Mouse (Mus musculus) midbrain, embryonic 13.5 days (tissue): ENCODE results near the gene Chtop. TPM values are rescaled to one million over a fixed set of nuclear protein-coding genes. Genes with fewer than 3 reads are reported as not detected.

Experiments
- ATAC-seq: fragments of 200-750 bp; cut with Nextera tagmentation; 2 replicates; pipeline ENCODE4 v1.8.0; 2017; ENCODE audit warnings: mild to moderate bottlenecking, moderate TSS enrichment, moderate library complexity
- H3K27ac ChIP-seq: fragments of 300-500 bp; sonication (generic); 2 replicates; pipeline ENCODE4 v1.5.1; 2015; ENCODE audit warnings: inconsistent platforms, mild to moderate bottlenecking, moderate library complexity
- H3K27me3 ChIP-seq: fragments of 300-500 bp; sonication (generic); 2 replicates; pipeline ENCODE4 v1.6.1; 2015; ENCODE audit warnings: mild to moderate bottlenecking, inconsistent platforms
- H3K36me3 ChIP-seq: fragments of 300-500 bp; sonication (generic); 2 replicates; pipeline ENCODE4 v1.6.1; 2015; ENCODE audit warnings: mild to moderate bottlenecking, inconsistent platforms
- H3K4me1 ChIP-seq: fragments of 300-500 bp; sonication (generic); replicated peaks from 2 replicates; pipeline ENCODE4 v1.6.1; 2015; ENCODE audit warnings: inconsistent platforms
- H3K4me2 ChIP-seq: fragments of 300-500 bp; sonication (generic); replicated peaks from 2 replicates; pipeline ENCODE4 v1.6.1; 2015; ENCODE audit warnings: moderate library complexity, mild to moderate bottlenecking, inconsistent platforms
- H3K4me3 ChIP-seq: fragments of 300-500 bp; sonication (generic); replicated peaks from 2 replicates; pipeline ENCODE4 v1.5.1; 2015; ENCODE audit warnings: mild to moderate bottlenecking, inconsistent platforms
- H3K9ac ChIP-seq: fragments of 300-500 bp; sonication (generic); replicated peaks from 2 replicates; pipeline ENCODE4 v1.6.1; 2015; ENCODE audit warnings: mild to moderate bottlenecking, inconsistent platforms
- H3K9me3 ChIP-seq: fragments of 300-500 bp; sonication (generic); 2 replicates; pipeline ENCODE4 v1.6.1; 2016; ENCODE audit warnings: mild to moderate bottlenecking, inconsistent platforms
- WGBS: fragments of 180-500 bp; shearing (Covaris S2); methylation state at CpG from one replicate; pipeline ENCODE4 v1.1.7; 2015; 5-methylcytosine and 5-hydroxymethylcytosine counted together
- polyA plus RNA-seq: library from polyadenylated mRNA; unstranded; fragments of >200 nt; fragmentation: Nextera tagmentation; extraction: Ambion mirVana; gene quantifications from 2 replicates; pipeline ENCODE4 v1.2.1, GENCODE M21; 2015

Gene Chtop
- polyA plus RNA-seq, 1 experiment from 2014 or later = 212 TPM

- under 1% methylated on average over 45 of the region's 45 CpGs for WGBS
- Histone ChIP-seq H3K27ac (peak within 1 kb of the TSS; percentile 90), H3K4me2 (peak within 1 kb of the TSS; percentile 78), H3K4me1 (peaks cover 17% of the 10 kb centered on the region), H3K36me3 (peaks cover 33% of the 10 kb centered on the region), H3K9ac (peak within 1 kb of the TSS; percentile 87), H3K27me3 (no peaks in the 10 kb centered on the region), H3K4me3 (peak within 1 kb of the TSS; percentile 84), H3K9me3 (no peaks in the 10 kb centered on the region)
- ATAC-seq = peak; percentile 100
Measured at GRCm38 (mm10) chr3:90475831-90476611, 33.3 kb downstream of the Chtop start, which contains the start of gene Ilf2. Gene Ilf2 (plus strand): TSS chr3:90476126.

GRCm38 (mm10) chr3:90475151-90475830 is 34.0 kb downstream of the Chtop start:
- H3K27ac ChIP-seq = no peak overlapping the region
- H3K4me3 ChIP-seq = peak overlapping the region; percentile 31
- no peaks in the 10 kb centered on the region for H3K9me3 ChIP-seq
- 43% methylated on average over 16 of the region's 16 CpGs for WGBS
- 0 out of 2 replicates have a peak overlapping the region, but pooled peaks have one; percentile 29 for H3K4me2 ChIP-seq
- H3K9ac ChIP-seq = no peak overlapping the region
- peak; percentile 25; the same call in 1 of the 2 replicates for ATAC-seq
- no peaks in the 10 kb centered on the region for H3K27me3 ChIP-seq
- H3K4me1 ChIP-seq = peaks cover 17% of the 10 kb centered on the region
- peaks cover 25% of the 10 kb centered on the region for H3K36me3 ChIP-seq

GRCm38 (mm10) chr3:90472213-90472612 is 37.1 kb downstream of the Chtop start:
- Histone ChIP-seq H3K36me3 (no peaks in the 10 kb centered on the region), H3K9ac (no peak overlapping the region), H3K9me3 (no peaks in the 10 kb centered on the region), H3K27ac (no peak overlapping the region), H3K4me2 (no peak overlapping the region), H3K4me3 (no peak overlapping the region), H3K27me3 (no peaks in the 10 kb centered on the region), H3K4me1 (peaks cover 5% of the 10 kb centered on the region)
- 38% methylated on average over 3 of the region's 3 CpGs for WGBS
- no peak for ATAC-seq

DNA sequence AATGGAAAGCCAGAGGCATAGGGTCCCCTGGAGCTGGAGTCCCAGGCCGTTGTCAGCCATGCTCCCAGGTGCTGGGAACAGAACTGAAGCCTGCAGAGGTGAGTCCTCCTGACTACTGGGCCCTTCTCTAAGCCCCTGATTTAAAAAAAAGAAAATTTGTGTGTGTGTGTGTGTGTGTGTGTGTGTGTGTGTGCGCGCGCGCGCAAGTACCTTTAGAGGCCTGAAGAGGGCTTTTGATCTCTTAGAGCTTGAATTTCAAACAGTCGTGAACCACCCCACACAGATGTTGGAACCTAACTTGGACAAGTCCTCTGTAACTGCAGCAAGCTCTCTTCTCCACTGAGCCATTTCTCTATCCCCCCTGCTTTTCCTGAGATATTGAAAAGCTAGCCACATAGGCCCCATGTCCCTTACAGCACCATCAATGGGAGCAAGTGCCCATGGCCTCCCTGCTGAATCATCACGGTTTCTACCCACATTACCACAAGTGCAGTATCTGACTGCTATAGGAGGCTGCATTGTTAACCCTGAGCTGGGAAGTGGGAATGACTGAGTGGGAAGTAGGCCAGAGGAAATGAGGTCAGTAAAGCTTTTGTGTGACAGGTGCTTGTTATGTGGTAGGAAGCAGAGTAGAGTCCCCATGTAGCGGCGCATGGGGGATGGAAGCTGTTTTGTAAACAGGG is 41.5 kb downstream of the Chtop start:
- Histone ChIP-seq H3K27me3 (peaks cover 36% of the 10 kb centered on the region), H3K4me1 (peaks cover 14% of the 10 kb centered on the region), H3K36me3 (no peaks in the 10 kb centered on the region), H3K4me2 (no peak overlapping the region), H3K9me3 (no peaks in the 10 kb centered on the region), H3K4me3 (no peak overlapping the region), H3K9ac (no peak overlapping the region), H3K27ac (no peak overlapping the region)
- 93% methylated on average over 10 of the region's 10 CpGs for WGBS
- ATAC-seq = no peak

DNA sequence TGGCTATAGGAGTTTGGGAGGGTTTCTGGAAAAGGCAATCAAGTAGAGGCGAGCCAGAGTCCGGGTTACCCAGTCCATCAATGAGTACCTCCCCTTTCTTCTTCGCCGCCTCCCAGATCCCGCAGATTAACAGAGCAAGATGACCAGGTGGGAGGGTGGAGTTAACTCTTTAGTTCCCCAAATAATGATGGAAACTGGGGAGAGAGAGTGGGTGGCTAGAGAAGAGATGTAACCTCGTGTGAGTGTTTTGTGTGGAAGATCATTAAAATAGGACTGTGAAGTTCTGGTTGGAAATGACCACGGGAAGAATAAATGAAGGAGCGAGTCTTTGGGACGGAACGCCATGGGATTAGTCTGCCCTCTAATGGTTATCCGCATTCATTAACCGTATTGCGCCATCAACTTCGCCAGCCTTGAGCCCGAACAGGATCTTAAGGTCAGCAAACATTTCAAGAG is 43.0 kb downstream of the Chtop start:
- H3K27me3 ChIP-seq = peaks cover 50% of the 10 kb centered on the region
- no peaks in the 10 kb centered on the region for H3K36me3 ChIP-seq
- WGBS = 1% methylated on average over 15 of the region's 15 CpGs
- peak; percentile 49 for ATAC-seq
- H3K4me1 ChIP-seq = peaks cover 14% of the 10 kb centered on the region
- H3K4me3 ChIP-seq = peak overlapping the region; percentile 58
- H3K4me2 ChIP-seq = peak overlapping the region; percentile 89
- H3K27ac ChIP-seq = no peak overlapping the region
- H3K9me3 ChIP-seq = no peaks in the 10 kb centered on the region
- H3K9ac ChIP-seq = peak overlapping the region; percentile 57

DNA sequence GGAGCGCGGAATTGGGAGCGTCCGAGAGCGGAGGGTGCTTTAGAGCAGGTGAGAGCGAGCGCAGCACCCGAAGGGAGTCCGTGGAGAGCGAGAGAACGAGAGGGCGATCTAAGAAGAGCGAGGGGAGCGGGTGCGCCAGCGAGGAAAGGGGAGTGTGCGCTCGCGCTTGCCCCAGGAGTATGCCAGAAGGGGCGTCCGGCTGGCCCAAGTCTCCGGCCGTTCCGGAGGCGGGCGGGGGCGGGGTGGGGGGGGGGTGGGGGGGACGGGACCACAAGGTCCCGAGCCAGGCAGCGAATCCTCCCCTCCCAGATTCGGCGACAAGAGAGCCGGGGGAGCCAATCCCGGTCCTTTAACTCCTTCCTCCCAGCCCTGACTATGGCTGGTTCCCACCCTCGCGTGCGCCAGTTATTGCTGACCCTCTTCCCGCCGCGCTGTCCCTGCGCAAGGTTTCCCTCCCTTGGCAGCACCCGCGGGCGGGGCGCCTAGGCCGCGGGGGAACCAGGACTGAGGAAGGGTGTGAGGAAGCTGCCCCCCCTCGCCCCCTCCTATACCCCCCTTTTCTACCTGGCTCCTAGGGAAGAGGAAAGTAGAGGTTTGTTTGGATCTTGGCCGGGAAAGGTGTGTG is 43.5 kb downstream of the Chtop start, which contains the start of gene Npr1:
Npr1 (minus strand) TSS at position 181 of the 625 bp plus-strand sequence.
- Histone ChIP-seq H3K9ac (peak within 1 kb of the TSS; percentile 57), H3K4me1 (peaks cover 14% of the 10 kb centered on the region), H3K27ac (no peak within 1 kb of the TSS), H3K4me2 (peak within 1 kb of the TSS; percentile 89), H3K27me3 (peaks cover 55% of the 10 kb centered on the region), H3K36me3 (no peaks in the 10 kb centered on the region), H3K9me3 (no peaks in the 10 kb centered on the region), H3K4me3 (peak within 1 kb of the TSS; percentile 58)
- peak; percentile 61 for ATAC-seq
- under 1% methylated on average over 37 of the region's 49 CpGs for WGBS

DNA sequence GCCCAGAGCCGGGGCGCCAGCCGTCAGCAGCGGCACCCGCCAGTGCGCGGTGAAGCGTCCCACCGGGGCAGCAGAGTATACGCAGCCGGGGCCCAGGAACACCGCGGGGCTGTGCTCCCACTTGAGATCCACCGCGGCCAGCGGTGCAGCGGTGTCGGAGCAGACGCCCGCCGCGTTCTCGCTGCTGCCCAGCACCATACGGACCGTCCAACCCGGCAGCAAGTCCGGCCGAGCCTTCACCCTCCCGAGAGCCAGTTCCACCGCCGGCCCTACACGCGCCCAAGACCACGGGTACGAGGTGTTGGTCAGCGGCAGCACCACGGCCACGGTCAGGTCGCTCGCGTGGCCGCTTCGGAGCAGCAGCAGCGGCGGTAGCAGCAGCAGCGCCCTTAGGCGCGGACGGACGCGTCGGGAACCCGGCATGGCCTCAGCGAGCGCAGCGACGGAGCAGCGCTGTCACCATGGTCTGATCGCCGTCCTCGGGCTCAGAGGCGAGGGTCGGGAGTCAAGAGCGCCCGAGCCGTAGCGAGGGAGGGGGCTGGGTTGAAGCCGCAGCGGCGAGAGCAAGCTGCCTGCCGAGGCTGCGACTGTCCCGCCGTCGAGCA is 44.1 kb downstream of the Chtop start:
- Histone ChIP-seq H3K9ac (peak overlapping the region; percentile 57), H3K9me3 (no peaks in the 10 kb centered on the region), H3K4me2 (peak overlapping the region; percentile 89), H3K36me3 (no peaks in the 10 kb centered on the region), H3K27ac (no peak overlapping the region), H3K4me1 (peaks cover 14% of the 10 kb centered on the region), H3K4me3 (peak overlapping the region; percentile 58), H3K27me3 (peaks cover 58% of the 10 kb centered on the region)
- under 1% methylated on average over 75 of the region's 75 CpGs for WGBS
- peak; percentile 64 for ATAC-seq

- peak overlapping the region; percentile 89 for H3K4me2 ChIP-seq
- H3K4me1 ChIP-seq = peaks cover 14% of the 10 kb centered on the region
- H3K4me3 ChIP-seq = peak overlapping the region; percentile 58
- peaks cover 58% of the 10 kb centered on the region for H3K27me3 ChIP-seq
- WGBS = 12% methylated on average over 37 of the region's 37 CpGs
- H3K9me3 ChIP-seq = no peaks in the 10 kb centered on the region
- H3K9ac ChIP-seq = 0 out of 2 replicates have a peak overlapping the region, but pooled peaks have one; percentile 57
- H3K36me3 ChIP-seq = no peaks in the 10 kb centered on the region
- H3K27ac ChIP-seq = no peak overlapping the region
- no peak; the same call in 1 of the 2 replicates for ATAC-seq
Measured at GRCm38 (mm10) chr3:90464552-90465080, 44.7 kb downstream of the Chtop start.

DNA sequence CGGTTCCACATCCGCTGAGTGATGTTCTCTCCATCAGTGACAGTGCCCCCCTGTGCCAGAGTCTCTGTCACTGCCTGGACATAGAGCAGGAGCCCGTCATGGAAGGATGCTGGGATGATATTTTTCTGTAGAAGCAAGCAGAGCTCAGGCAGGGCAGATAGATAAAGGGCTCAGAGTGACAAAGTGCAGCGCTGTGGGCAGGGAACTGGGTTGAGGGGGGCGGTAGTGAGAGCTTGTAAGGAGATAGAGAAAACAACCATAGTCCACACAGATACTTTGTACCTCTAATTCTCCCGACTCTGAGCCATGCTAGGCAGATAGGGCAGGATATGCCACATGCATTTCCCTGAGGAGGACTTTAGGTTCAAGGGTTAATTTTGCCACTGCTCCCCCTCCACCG is 46.7 kb downstream of the Chtop start:
- no peak for ATAC-seq
- Histone ChIP-seq H3K9me3 (no peaks in the 10 kb centered on the region), H3K9ac (no peak overlapping the region), H3K27ac (no peak overlapping the region), H3K4me3 (no peak overlapping the region), H3K4me1 (peaks cover 14% of the 10 kb centered on the region), H3K36me3 (no peaks in the 10 kb centered on the region), H3K4me2 (no peak overlapping the region), H3K27me3 (peaks cover 58% of the 10 kb centered on the region)
- 23% methylated on average over 7 of the region's 7 CpGs for WGBS

DNA sequence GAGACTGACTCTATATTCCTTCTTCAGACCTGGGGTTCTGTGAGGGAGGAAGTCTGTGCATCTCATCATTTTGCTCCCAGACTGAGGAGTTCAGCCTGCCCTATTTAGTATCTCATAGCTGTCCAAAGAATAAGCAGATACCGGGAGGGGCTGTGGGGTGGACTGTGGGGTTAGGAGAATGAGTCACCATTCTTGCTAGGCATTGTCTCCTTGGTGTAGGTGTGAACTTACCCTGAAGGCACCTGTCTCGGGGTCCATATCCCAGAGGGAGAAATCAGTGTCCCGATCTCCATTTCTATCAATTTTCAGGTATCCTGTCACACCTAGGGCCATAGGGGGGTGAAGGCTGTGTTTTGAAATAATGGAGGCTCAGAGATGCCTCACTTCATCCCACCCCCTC is 47.4 kb downstream of the Chtop start:
- H3K4me1 ChIP-seq = peaks cover 14% of the 10 kb centered on the region
- peaks cover 58% of the 10 kb centered on the region for H3K27me3 ChIP-seq
- no peaks in the 10 kb centered on the region for H3K36me3 ChIP-seq
- no peaks in the 10 kb centered on the region for H3K9me3 ChIP-seq
- WGBS = 84% methylated on average over 3 of the region's 3 CpGs
- no peak overlapping the region for H3K4me2 ChIP-seq
- H3K9ac ChIP-seq = no peak overlapping the region
- H3K4me3 ChIP-seq = no peak overlapping the region
- no peak for ATAC-seq
- H3K27ac ChIP-seq = no peak overlapping the region

GRCm38 (mm10) chr3:90460315-90460714 is 49.0 kb downstream of the Chtop start:
- no peaks in the 10 kb centered on the region for H3K9me3 ChIP-seq
- H3K9ac ChIP-seq = no peak overlapping the region
- no peak overlapping the region for H3K27ac ChIP-seq
- 79% methylated on average over 5 of the region's 5 CpGs for WGBS
- peaks cover 48% of the 10 kb centered on the region for H3K27me3 ChIP-seq
- no peak overlapping the region for H3K4me3 ChIP-seq
- H3K4me1 ChIP-seq = peaks cover 5% of the 10 kb centered on the region
- no peaks in the 10 kb centered on the region for H3K36me3 ChIP-seq
- no peak overlapping the region for H3K4me2 ChIP-seq
- ATAC-seq = no peak
